Mouse (Mus musculus): ENCODE data around the gene Tex45. TPM values are rescaled to one million over a fixed set of nuclear protein-coding genes. Genes with fewer than 3 reads are reported as not detected.

The Tex45 gene
- polyA plus RNA-seq (2014; fragmentation: Illumina TruSeq; extraction: RNeasy Lipid Tissue Mini Kit (QIAGEN cat#74804); ENCODE audit: low read depth, low replicate concordance): not detected

DNA sequence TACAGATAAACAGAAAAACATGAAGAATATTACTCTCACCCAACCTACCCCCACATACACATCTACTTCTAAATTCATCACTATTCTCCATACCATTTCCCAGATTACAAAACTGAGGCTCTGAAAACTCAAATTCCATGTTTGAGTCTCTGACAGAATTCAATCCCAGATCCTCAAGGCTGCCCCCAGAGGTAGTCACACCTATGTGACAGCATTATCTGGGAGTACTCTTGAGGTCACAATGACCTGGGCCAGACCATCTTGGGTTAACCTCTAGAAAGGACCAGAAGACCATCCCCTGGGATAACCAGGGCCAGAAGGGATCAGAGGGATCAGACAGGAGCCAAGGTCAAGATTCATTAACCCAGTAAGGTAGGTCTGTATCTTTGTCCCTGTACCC lies at the start of gene Tex45:
Tex45 (plus strand) TSS at position 301 of the 400 bp plus-strand sequence.

DNA sequence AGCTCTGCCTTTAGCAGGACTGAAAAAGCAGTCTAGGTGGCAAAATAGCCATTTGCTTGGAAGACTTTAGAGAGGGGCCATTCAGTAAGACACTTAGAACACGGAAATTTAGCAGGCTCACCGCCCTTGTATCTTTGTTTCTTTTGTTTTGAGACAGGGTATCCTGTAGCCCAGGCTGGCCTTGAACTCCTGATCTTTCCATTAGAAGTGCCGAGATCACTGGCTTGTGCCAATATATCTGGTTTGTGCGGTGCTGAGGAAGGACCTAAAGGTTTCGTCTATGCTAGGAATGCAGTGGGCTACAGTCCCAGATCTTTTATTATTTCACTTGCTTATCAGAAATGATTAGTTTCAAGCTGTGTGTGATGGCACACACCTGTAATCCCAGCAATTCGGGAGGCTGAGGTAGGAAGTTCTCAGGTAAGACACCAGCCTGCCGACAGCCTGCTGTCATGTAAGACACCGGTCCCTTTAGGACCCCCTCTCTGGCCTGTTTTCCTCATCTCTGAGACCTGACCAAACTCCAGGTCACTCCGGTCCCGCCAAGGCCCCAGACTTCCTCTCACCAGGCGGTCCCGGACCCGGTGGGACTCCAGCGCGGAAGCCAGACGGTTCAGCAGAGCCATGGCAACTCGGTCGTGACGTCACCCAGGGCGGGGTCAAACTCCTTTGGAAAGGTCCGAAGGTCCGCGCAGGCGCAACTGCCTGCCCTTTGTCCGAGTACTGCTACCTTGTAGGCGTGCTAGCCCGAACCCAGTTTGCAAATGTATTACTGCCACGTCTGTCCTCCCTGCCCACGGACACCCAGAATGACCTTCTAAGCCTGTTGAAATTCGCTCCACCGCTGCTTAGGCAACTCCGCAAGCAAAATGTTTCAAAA lies 3.4 kb upstream of the Tex45 start, which contains the start of gene Pex11g:
Pex11g (minus strand) TSS at position 675 of the 880 bp plus-strand sequence.

GRCm38 (mm10) chr8:3492901-3493844 lies 22.5 kb downstream of the Tex45 start, which contains the start of gene Zfp358:
Gene Zfp358, plus strand, starts transcription at chr8:3493138.

GRCm38 (mm10) chr8:3500235-3501090 lies 29.8 kb downstream of the Tex45 start, which contains the start of gene Mcoln1:
Gene Mcoln1, plus strand, starts transcription at chr8:3500457.

DNA sequence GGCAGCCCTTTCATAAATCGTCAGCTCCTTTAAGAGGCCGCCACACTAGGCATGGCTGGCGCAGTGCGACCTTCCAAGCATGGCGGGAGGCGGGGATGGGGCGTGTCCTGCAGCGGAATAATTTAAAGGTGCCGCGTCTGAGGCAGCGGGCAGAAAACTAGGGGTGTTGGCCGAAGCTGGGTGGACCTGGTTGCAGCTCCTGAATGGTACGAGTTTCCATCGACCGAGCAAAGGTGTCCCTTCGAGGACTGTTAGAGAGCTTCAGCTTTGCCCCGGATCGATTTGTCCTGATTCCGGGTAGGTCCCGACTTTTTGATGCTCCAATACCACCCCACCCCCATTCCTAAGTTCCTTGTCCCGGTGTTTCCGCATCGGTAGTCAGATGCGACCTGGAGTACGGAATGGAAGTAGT lies 44.6 kb downstream of the Tex45 start, which contains the start of gene Pnpla6:
Pnpla6 (plus strand) TSS at position 125 of the 412 bp plus-strand sequence.

Other genes with a start within 250 kb of the Tex45 start
- gene Insr, start 191.2 kb upstream of the Tex45 start, polyA plus RNA-seq (2014; fragmentation: Illumina TruSeq; extraction: RNeasy Lipid Tissue Mini Kit (QIAGEN cat#74804); ENCODE audit: low read depth, low replicate concordance): 57.1 TPM
- gene A430078G23Rik, start 117.4 kb upstream of the Tex45 start, polyA plus RNA-seq (2014; fragmentation: Illumina TruSeq; extraction: RNeasy Lipid Tissue Mini Kit (QIAGEN cat#74804); ENCODE audit: low read depth, low replicate concordance): 0.26 TPM
- gene Arhgef18, start 77.9 kb upstream of the Tex45 start, polyA plus RNA-seq (2014; fragmentation: Illumina TruSeq; extraction: RNeasy Lipid Tissue Mini Kit (QIAGEN cat#74804); ENCODE audit: low read depth, low replicate concordance): 10.9 TPM
- 3.0 TPM for gene Pex11g, start 3.2 kb upstream of the Tex45 start, polyA plus RNA-seq (2014; fragmentation: Illumina TruSeq; extraction: RNeasy Lipid Tissue Mini Kit (QIAGEN cat#74804); ENCODE audit: low read depth, low replicate concordance)
- 28.6 TPM for gene Zfp358, start 22.3 kb downstream of the Tex45 start, polyA plus RNA-seq (2014; fragmentation: Illumina TruSeq; extraction: RNeasy Lipid Tissue Mini Kit (QIAGEN cat#74804); ENCODE audit: low read depth, low replicate concordance)
- 39.1 TPM for gene Mcoln1, start 29.6 kb downstream of the Tex45 start, polyA plus RNA-seq (2014; fragmentation: Illumina TruSeq; extraction: RNeasy Lipid Tissue Mini Kit (QIAGEN cat#74804); ENCODE audit: low read depth, low replicate concordance)
- gene Pnpla6, start 44.5 kb downstream of the Tex45 start, polyA plus RNA-seq (2014; fragmentation: Illumina TruSeq; extraction: RNeasy Lipid Tissue Mini Kit (QIAGEN cat#74804); ENCODE audit: low read depth, low replicate concordance): 19.1 TPM
- gene C330021F23Rik, start 97.1 kb downstream of the Tex45 start, polyA plus RNA-seq (2014; fragmentation: Illumina TruSeq; extraction: RNeasy Lipid Tissue Mini Kit (QIAGEN cat#74804); ENCODE audit: low read depth, low replicate concordance): not detected
- gene Camsap3, start 116.4 kb downstream of the Tex45 start, polyA plus RNA-seq (2014; fragmentation: Illumina TruSeq; extraction: RNeasy Lipid Tissue Mini Kit (QIAGEN cat#74804); ENCODE audit: low read depth, low replicate concordance): 1.6 TPM
- 16.1 TPM for gene Xab2, start 150.5 kb downstream of the Tex45 start, polyA plus RNA-seq (2014; fragmentation: Illumina TruSeq; extraction: RNeasy Lipid Tissue Mini Kit (QIAGEN cat#74804); ENCODE audit: low read depth, low replicate concordance)
- 38.0 TPM for gene Pet100, start 150.7 kb downstream of the Tex45 start, polyA plus RNA-seq (2014; fragmentation: Illumina TruSeq; extraction: RNeasy Lipid Tissue Mini Kit (QIAGEN cat#74804); ENCODE audit: low read depth, low replicate concordance)
- gene Pcp2, start 154.7 kb downstream of the Tex45 start, polyA plus RNA-seq (2014; fragmentation: Illumina TruSeq; extraction: RNeasy Lipid Tissue Mini Kit (QIAGEN cat#74804); ENCODE audit: low read depth, low replicate concordance): not detected
- gene Stxbp2, start 160.1 kb downstream of the Tex45 start, polyA plus RNA-seq (2014; fragmentation: Illumina TruSeq; extraction: RNeasy Lipid Tissue Mini Kit (QIAGEN cat#74804); ENCODE audit: low read depth, low replicate concordance): 9.3 TPM
- 5.4 TPM for gene Retn, start 184.9 kb downstream of the Tex45 start, polyA plus RNA-seq (2014; fragmentation: Illumina TruSeq; extraction: RNeasy Lipid Tissue Mini Kit (QIAGEN cat#74804); ENCODE audit: low read depth, low replicate concordance)
- not detected for gene Mcemp1, start 194.9 kb downstream of the Tex45 start, polyA plus RNA-seq (2014; fragmentation: Illumina TruSeq; extraction: RNeasy Lipid Tissue Mini Kit (QIAGEN cat#74804); ENCODE audit: low read depth, low replicate concordance)
- gene Fcor, start 201.5 kb downstream of the Tex45 start, polyA plus RNA-seq (2014; fragmentation: Illumina TruSeq; extraction: RNeasy Lipid Tissue Mini Kit (QIAGEN cat#74804); ENCODE audit: low read depth, low replicate concordance): 5.2 TPM
- 24.2 TPM for gene Trappc5, start 205.4 kb downstream of the Tex45 start, polyA plus RNA-seq (2014; fragmentation: Illumina TruSeq; extraction: RNeasy Lipid Tissue Mini Kit (QIAGEN cat#74804); ENCODE audit: low read depth, low replicate concordance)
- gene Fcer2a, start 223.3 kb downstream of the Tex45 start, polyA plus RNA-seq (2014; fragmentation: Illumina TruSeq; extraction: RNeasy Lipid Tissue Mini Kit (QIAGEN cat#74804); ENCODE audit: low read depth, low replicate concordance): 0.73 TPM
- gene Clec4g, start 249.8 kb downstream of the Tex45 start, polyA plus RNA-seq (2014; fragmentation: Illumina TruSeq; extraction: RNeasy Lipid Tissue Mini Kit (QIAGEN cat#74804); ENCODE audit: low read depth, low replicate concordance): 0.99 TPM